Comparison of ENCODE assay signal across 13 mouse cellular contexts in the genomic region with DNA sequence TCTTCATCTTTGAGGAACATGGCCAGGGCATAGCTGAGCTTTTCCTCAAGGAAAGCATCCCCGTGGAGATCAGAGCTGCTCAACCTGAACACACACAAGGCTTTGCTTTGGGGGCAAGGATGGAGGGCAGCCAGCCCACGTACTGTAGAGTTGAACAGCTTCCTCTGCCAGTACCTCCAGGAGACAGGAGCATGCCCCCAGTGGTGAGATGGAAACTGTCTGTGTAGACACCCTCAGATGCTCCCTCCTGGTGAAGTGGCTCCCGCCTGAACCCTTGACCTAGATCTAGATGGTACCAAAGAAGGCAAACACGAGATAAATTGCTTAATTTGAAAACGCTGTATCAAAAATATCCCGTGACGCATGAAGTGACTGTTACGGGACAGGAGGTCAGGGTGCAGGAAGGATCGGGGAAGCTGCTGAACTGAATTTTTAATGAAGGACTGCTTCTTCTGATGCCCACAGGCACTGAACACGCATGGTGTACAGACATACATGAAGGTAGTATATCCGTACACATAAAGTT.
DNase-seq lines count a peak whose midpoint lies in the region; ATAC-seq and TF ChIP-seq lines count a peak whose summit lies in the region.
"Had no signal": no experiment of that assay in that cellular context is flagged by ENCODE, and none has a peak within 500 bp of the region (broad histone marks: within the 10 kb centered on the region; RNA-seq: fewer than 3 reads in every experiment).

No protein-coding gene starts in this region.

- H3K27ac ChIP-seq in heart, postnatal 0 days (ENCODE audit: low read depth): no peak overlapping the region
- H3K27ac ChIP-seq in lung, postnatal 0 days (ENCODE audit: low read length): no peak overlapping the region
- H3K27ac ChIP-seq: heart, adult 2 months; lung, embryonic 15.5 days had no signal

- no peak for TF ChIP-seq EP300 in heart, postnatal 0 days (IDR thresholded peaks at IDR 0.05; ENCODE audit: low read depth)
- no peak for TF ChIP-seq EP300 in lung, postnatal 0 days (IDR thresholded peaks at IDR 0.05)

- peak; percentile 14; the same call in 1 of the 2 replicates for TF ChIP-seq CTCF in heart, postnatal 0 days (IDR thresholded peaks at IDR 0.05; ENCODE audit: low read depth)
- TF ChIP-seq CTCF in lung, postnatal 0 days (IDR thresholded peaks at IDR 0.05): peak; percentile 35

- no peaks in the 10 kb centered on the region for H3K27me3 ChIP-seq in heart, postnatal 0 days (ENCODE audit: control insufficient read depth, insufficient read depth, low read length)
- H3K27me3 ChIP-seq in lung, postnatal 0 days (replicated peaks; ENCODE audit: insufficient read depth, low read length): no peaks in the 10 kb centered on the region
- H3K27me3 ChIP-seq: lung, embryonic 15.5 days had no signal

- no peak for DNase-seq in heart, postnatal 0 days (ENCODE audit: low spot score)
- DNase-seq in heart, postnatal 10 days: no peak
- no peak for DNase-seq in lung, postnatal 0 days (ENCODE audit: low spot score)
- no peak for DNase-seq in lung, postnatal 25 days (ENCODE audit: low spot score)
- DNase-seq in R1 (ENCODE audit: low read depth, low spot score): peak; percentile 40
- DNase-seq in thymus, postnatal 0 days (ENCODE audit: low spot score): peak; percentile 49
- DNase-seq in cerebellum, postnatal 25 days: no peak
- DNase-seq in embryo, embryonic 10 days (ENCODE audit: low spot score): no peak
- DNase-seq: cerebellum, adult 9-11 months; heart, adult 2 months; heart, postnatal 14 days; right cerebral cortex, postnatal 4 days had no signal

- intact Hi-C loops in heart, postnatal 10 days (cut with DNase I): no loop called here

- no peaks in the 10 kb centered on the region for H3K9me3 ChIP-seq in heart, postnatal 0 days (replicated peaks; ENCODE audit: control insufficient read depth, low read length)
- no peaks in the 10 kb centered on the region for H3K9me3 ChIP-seq in lung, postnatal 0 days (ENCODE audit: low read length)
- H3K9me3 ChIP-seq: lung, embryonic 15.5 days had no signal

- no peaks in the 10 kb centered on the region for H3K36me3 ChIP-seq in heart, postnatal 0 days (replicated peaks; ENCODE audit: control insufficient read depth, insufficient read depth, low read length)
- H3K36me3 ChIP-seq in lung, postnatal 0 days (ENCODE audit: insufficient read depth, low read length): no peaks in the 10 kb centered on the region
- H3K36me3 ChIP-seq: lung, embryonic 15.5 days had no signal

- 71% methylated on average over 11 of the region's 11 CpGs for WGBS in heart, postnatal 0 days
- 60% methylated on average over 11 of the region's 11 CpGs for WGBS in lung, postnatal 0 days

- no peak overlapping the region for H3K9ac ChIP-seq in heart, postnatal 0 days (replicated peaks; ENCODE audit: low read depth, low read length)
- H3K9ac ChIP-seq in lung, postnatal 0 days (replicated peaks; ENCODE audit: low read depth): no peak overlapping the region
- H3K9ac ChIP-seq: lung, embryonic 15.5 days had no signal

- H3K4me2 ChIP-seq in heart, postnatal 0 days (ENCODE audit: low read depth, low read length): no peak overlapping the region
- no peak overlapping the region for H3K4me2 ChIP-seq in lung, postnatal 0 days (replicated peaks; ENCODE audit: low read depth, low read length)
- H3K4me2 ChIP-seq: lung, embryonic 15.5 days had no signal

- ATAC-seq in heart, postnatal 0 days (ENCODE audit: insufficient read depth, low read depth): no peak
- no peak for ATAC-seq in lung, postnatal 0 days

- no peaks in the 10 kb centered on the region for H3K4me1 ChIP-seq in heart, postnatal 0 days (ENCODE audit: control insufficient read depth, insufficient read depth)
- no peaks in the 10 kb centered on the region for H3K4me1 ChIP-seq in lung, postnatal 0 days (ENCODE audit: insufficient read depth, low read depth, low read length)
- H3K4me1 ChIP-seq: lung, embryonic 15.5 days had no signal

- H3K4me3 ChIP-seq in heart, postnatal 0 days (ENCODE audit: low read depth, low read length): no peak overlapping the region
- H3K4me3 ChIP-seq in lung, postnatal 0 days (ENCODE audit: low read depth, low read length): no peak overlapping the region
- H3K4me3 ChIP-seq: heart, adult 2 months; lung, embryonic 15.5 days had no signal

Comparison
In these comparisons a context has a peak if more than half of its experiments do, and no peak if none do; other contexts are left out.
1. DNase-seq: peak in R1 (single experiment) and thymus, postnatal 0 days (single experiment); none in heart, postnatal 0 days (single experiment), heart, postnatal 10 days (0 of 2), lung, postnatal 0 days (single experiment), lung, postnatal 25 days (single experiment), cerebellum, postnatal 25 days (0 of 2) and embryo, embryonic 10 days (single experiment).